Mouse (Mus musculus): ENCODE data around the gene Gm45902. TPM values are rescaled to one million over a fixed set of nuclear protein-coding genes. Genes with fewer than 3 reads are reported as not detected.
A peak's percentile ranks its signal among the peaks of the same experiment; 100 is the strongest.

Gm45902 gene
- polyA plus RNA-seq, 1 experiment from 2014 or later, result 4.0 TPM

- ATAC-seq (ENCODE audit: insufficient read depth, low FRiP score), result no peak
- no peak overlapping the region for H3K9ac ChIP-seq (ENCODE audit: low read length)
Observed at GRCm38 (mm10) chr2:3499543-3499942, 13.0 kb downstream of the Gm45902 start.

GRCm38 (mm10) chr2:3493833-3494409 lies 18.7 kb downstream of the Gm45902 start:
- peaks cover 33% of the 10 kb centered on the region for H3K36me3 ChIP-seq (ENCODE audit: control insufficient read depth, insufficient read depth, low read length)
- H3K9me3 ChIP-seq (replicated peaks; ENCODE audit: control insufficient read depth, low read length), result no peaks in the 10 kb centered on the region
- H3K27me3 ChIP-seq (ENCODE audit: control insufficient read depth, insufficient read depth, low read length), result no peaks in the 10 kb centered on the region
- WGBS, result 82% methylated on average over 3 of the region's 3 CpGs
- no peaks in the 10 kb centered on the region for H3K4me1 ChIP-seq (ENCODE audit: control insufficient read depth, insufficient read depth, low read length)
- no peak overlapping the region for H3K4me3 ChIP-seq (replicated peaks; ENCODE audit: low read length)
- H3K9ac ChIP-seq (ENCODE audit: low read length), result no peak overlapping the region
- H3K4me2 ChIP-seq (ENCODE audit: low read depth, low read length), result no peak overlapping the region
- H3K27ac ChIP-seq (ENCODE audit: low read length), result no peak overlapping the region
- no peak for ATAC-seq (ENCODE audit: insufficient read depth, low FRiP score)

More at GRCm38 (mm10) chr2:3499543-3499942, 13.0 kb downstream of the Gm45902 start:
- WGBS, result 91% methylated on average over 6 of the region's 6 CpGs
- Histone ChIP-seq H3K27me3 (ENCODE audit: control insufficient read depth, insufficient read depth, low read length) (no peaks in the 10 kb centered on the region), H3K9me3 (replicated peaks; ENCODE audit: control insufficient read depth, low read length) (no peaks in the 10 kb centered on the region), H3K4me2 (ENCODE audit: low read depth, low read length) (no peak overlapping the region), H3K4me1 (ENCODE audit: control insufficient read depth, insufficient read depth, low read length) (no peaks in the 10 kb centered on the region), H3K4me3 (replicated peaks; ENCODE audit: low read length) (no peak overlapping the region), H3K27ac (ENCODE audit: low read length) (no peak overlapping the region), H3K36me3 (ENCODE audit: control insufficient read depth, insufficient read depth, low read length) (peaks cover 18% of the 10 kb centered on the region)

GRCm38 (mm10) chr2:3489816-3490215 lies 22.8 kb downstream of the Gm45902 start:
- Histone ChIP-seq H3K9ac (ENCODE audit: low read length) (no peak overlapping the region), H3K27ac (ENCODE audit: low read length) (no peak overlapping the region)
- 84% methylated on average over 3 of the region's 3 CpGs for WGBS

GRCm38 (mm10) chr2:3480239-3480638 lies 32.4 kb downstream of the Gm45902 start:
- no peaks in the 10 kb centered on the region for H3K27me3 ChIP-seq (ENCODE audit: control insufficient read depth, insufficient read depth, low read length)
- 76% methylated on average over 3 of the region's 3 CpGs for WGBS
- no peak overlapping the region for H3K9ac ChIP-seq (ENCODE audit: low read length)
- H3K4me2 ChIP-seq (ENCODE audit: low read depth, low read length), result no peak overlapping the region
- peaks cover 3% of the 10 kb centered on the region; the same call in 1 of the 2 replicates for H3K4me1 ChIP-seq (ENCODE audit: control insufficient read depth, insufficient read depth, low read length)
- no peak overlapping the region for H3K27ac ChIP-seq (ENCODE audit: low read length)
- no peaks in the 10 kb centered on the region for H3K36me3 ChIP-seq (ENCODE audit: control insufficient read depth, insufficient read depth, low read length)
- no peak for ATAC-seq (ENCODE audit: insufficient read depth, low FRiP score)
- H3K9me3 ChIP-seq (replicated peaks; ENCODE audit: control insufficient read depth, low read length), result no peaks in the 10 kb centered on the region
- H3K4me3 ChIP-seq (replicated peaks; ENCODE audit: low read length), result no peak overlapping the region

More at GRCm38 (mm10) chr2:3489816-3490215, 22.8 kb downstream of the Gm45902 start:
- no peaks in the 10 kb centered on the region for H3K4me1 ChIP-seq (ENCODE audit: control insufficient read depth, insufficient read depth, low read length)
- H3K4me2 ChIP-seq (ENCODE audit: low read depth, low read length), result no peak overlapping the region
- no peaks in the 10 kb centered on the region for H3K27me3 ChIP-seq (ENCODE audit: control insufficient read depth, insufficient read depth, low read length)
- no peak for ATAC-seq (ENCODE audit: insufficient read depth, low FRiP score)
- peaks cover 26% of the 10 kb centered on the region for H3K36me3 ChIP-seq (ENCODE audit: control insufficient read depth, insufficient read depth, low read length)
- no peaks in the 10 kb centered on the region for H3K9me3 ChIP-seq (replicated peaks; ENCODE audit: control insufficient read depth, low read length)
- no peak overlapping the region for H3K4me3 ChIP-seq (replicated peaks; ENCODE audit: low read length)

- peaks cover 12% of the 10 kb centered on the region for H3K4me1 ChIP-seq (ENCODE audit: control insufficient read depth, insufficient read depth, low read length)
- no peaks in the 10 kb centered on the region for H3K36me3 ChIP-seq (ENCODE audit: control insufficient read depth, insufficient read depth, low read length)
- 57% methylated on average over 3 of the region's 3 CpGs for WGBS
- no peak overlapping the region; the same call in 1 of the 2 replicates for H3K9ac ChIP-seq (ENCODE audit: low read length)
- no peaks in the 10 kb centered on the region for H3K9me3 ChIP-seq (replicated peaks; ENCODE audit: control insufficient read depth, low read length)
- no peak for ATAC-seq (ENCODE audit: insufficient read depth, low FRiP score)
- H3K27me3 ChIP-seq (ENCODE audit: control insufficient read depth, insufficient read depth, low read length), result no peaks in the 10 kb centered on the region
- H3K4me3 ChIP-seq (replicated peaks; ENCODE audit: low read length), result peak overlapping the region; percentile 98; the same call in 1 of the 2 replicates
- H3K27ac ChIP-seq (ENCODE audit: low read length), result no peak overlapping the region
- peak overlapping the region; percentile 77 for H3K4me2 ChIP-seq (ENCODE audit: low read depth, low read length)
Observed at GRCm38 (mm10) chr2:3475746-3476251, 36.8 kb downstream of the Gm45902 start.

- Histone ChIP-seq H3K27me3 (ENCODE audit: control insufficient read depth, insufficient read depth, low read length) (no peaks in the 10 kb centered on the region), H3K4me2 (ENCODE audit: low read depth, low read length) (peak within 1 kb of the TSS; percentile 88), H3K27ac (ENCODE audit: low read length) (peak within 1 kb of the TSS; percentile 92), H3K4me1 (ENCODE audit: control insufficient read depth, insufficient read depth, low read length) (peaks cover 12% of the 10 kb centered on the region), H3K9ac (ENCODE audit: low read length) (peak within 1 kb of the TSS; percentile 89), H3K36me3 (ENCODE audit: control insufficient read depth, insufficient read depth, low read length) (no peaks in the 10 kb centered on the region), H3K4me3 (replicated peaks; ENCODE audit: low read length) (peak within 1 kb of the TSS; percentile 98), H3K9me3 (replicated peaks; ENCODE audit: control insufficient read depth, low read length) (no peaks in the 10 kb centered on the region)
- WGBS, result under 1% methylated on average over 42 of the region's 42 CpGs
- ATAC-seq (ENCODE audit: insufficient read depth, low FRiP score), result peak; percentile 99
Observed at GRCm38 (mm10) chr2:3474861-3475283, 37.7 kb downstream of the Gm45902 start, which contains the start of gene Suv39h2. TSS of gene Suv39h2 (minus strand) at chr2:3475031.

- H3K9me3 ChIP-seq (replicated peaks; ENCODE audit: control insufficient read depth, low read length), result no peaks in the 10 kb centered on the region
- H3K9ac ChIP-seq (ENCODE audit: low read length), result peak overlapping the region; percentile 89
- H3K27me3 ChIP-seq (ENCODE audit: control insufficient read depth, insufficient read depth, low read length), result no peaks in the 10 kb centered on the region
- WGBS, result under 1% methylated on average over 46 of the region's 46 CpGs
- H3K27ac ChIP-seq (ENCODE audit: low read length), result peak overlapping the region; percentile 92
- H3K4me1 ChIP-seq (ENCODE audit: control insufficient read depth, insufficient read depth, low read length), result peaks cover 12% of the 10 kb centered on the region
- peak overlapping the region; percentile 98 for H3K4me3 ChIP-seq (replicated peaks; ENCODE audit: low read length)
- H3K4me2 ChIP-seq (ENCODE audit: low read depth, low read length), result peak overlapping the region; percentile 88
- no peaks in the 10 kb centered on the region for H3K36me3 ChIP-seq (ENCODE audit: control insufficient read depth, insufficient read depth, low read length)
- ATAC-seq (ENCODE audit: insufficient read depth, low FRiP score), result peak; percentile 52
Observed at GRCm38 (mm10) chr2:3474361-3474805, 38.2 kb downstream of the Gm45902 start.

- Histone ChIP-seq H3K9ac (ENCODE audit: low read length) (peak overlapping the region; percentile 89), H3K36me3 (ENCODE audit: control insufficient read depth, insufficient read depth, low read length) (no peaks in the 10 kb centered on the region), H3K4me2 (ENCODE audit: low read depth, low read length) (peak overlapping the region; percentile 88), H3K27me3 (ENCODE audit: control insufficient read depth, insufficient read depth, low read length) (no peaks in the 10 kb centered on the region), H3K27ac (ENCODE audit: low read length) (peak overlapping the region; percentile 92), H3K4me3 (replicated peaks; ENCODE audit: low read length) (peak overlapping the region; percentile 98), H3K4me1 (ENCODE audit: control insufficient read depth, insufficient read depth, low read length) (peaks cover 12% of the 10 kb centered on the region), H3K9me3 (replicated peaks; ENCODE audit: control insufficient read depth, low read length) (no peaks in the 10 kb centered on the region)
- no peak for ATAC-seq (ENCODE audit: insufficient read depth, low FRiP score)
- WGBS, result under 1% methylated on average over 12 of the region's 12 CpGs
Observed at GRCm38 (mm10) chr2:3473891-3474290, 38.7 kb downstream of the Gm45902 start.

GRCm38 (mm10) chr2:3456590-3456989 lies 56.0 kb downstream of the Gm45902 start:
- Histone ChIP-seq H3K4me2 (ENCODE audit: low read depth, low read length) (no peak overlapping the region), H3K27ac (ENCODE audit: low read length) (no peak overlapping the region), H3K9ac (ENCODE audit: low read length) (no peak overlapping the region), H3K9me3 (replicated peaks; ENCODE audit: control insufficient read depth, low read length) (no peaks in the 10 kb centered on the region), H3K4me3 (replicated peaks; ENCODE audit: low read length) (no peak overlapping the region), H3K27me3 (ENCODE audit: control insufficient read depth, insufficient read depth, low read length) (no peaks in the 10 kb centered on the region), H3K36me3 (ENCODE audit: control insufficient read depth, insufficient read depth, low read length) (no peaks in the 10 kb centered on the region; the same call in none of the 2 replicates), H3K4me1 (ENCODE audit: control insufficient read depth, insufficient read depth, low read length) (no peaks in the 10 kb centered on the region)
- ATAC-seq (ENCODE audit: insufficient read depth, low FRiP score), result no peak
- 79% methylated on average over 4 of the region's 4 CpGs for WGBS
